ENCODE assay signal across 13 mouse cellular contexts in the genomic region with DNA sequence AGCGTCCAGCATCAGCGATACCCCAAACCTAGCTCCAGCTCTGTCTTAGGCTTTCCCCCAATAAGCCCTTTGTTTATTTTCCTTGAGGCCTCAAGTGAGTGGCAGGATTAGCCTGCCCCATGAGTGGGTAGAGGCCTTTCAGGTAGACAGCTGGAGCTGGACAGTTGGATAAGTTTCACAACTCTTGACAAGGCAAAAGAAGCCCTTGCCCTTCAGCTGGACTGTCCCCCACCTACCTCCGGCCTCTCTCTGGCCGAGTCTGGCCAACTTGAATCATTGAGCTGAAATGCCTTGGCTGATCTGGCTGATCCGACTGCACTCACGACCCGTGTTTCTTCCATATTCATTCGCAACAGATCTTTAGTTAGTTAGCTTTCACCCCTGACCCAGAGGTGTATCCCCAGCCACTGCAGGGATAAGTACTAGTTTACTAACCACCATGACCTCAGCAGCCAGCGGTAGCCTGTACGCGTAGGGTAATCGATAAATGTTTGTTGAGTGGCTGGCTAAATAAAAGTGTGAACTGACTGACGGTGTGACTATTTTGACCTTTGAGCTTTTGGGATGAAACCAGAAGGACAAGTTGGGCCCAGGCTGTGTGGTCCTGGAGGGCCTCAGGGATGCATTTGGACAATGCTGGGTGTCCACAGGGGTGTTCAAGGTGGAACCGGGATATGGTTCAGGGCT. TPM values are rescaled to one million over a fixed set of nuclear protein-coding genes. Genes with fewer than 3 reads are reported as not detected.
A peak's percentile ranks its signal among the peaks of the same experiment; 100 is the strongest.
DNase-seq lines count a peak whose midpoint lies in the region; ATAC-seq and TF ChIP-seq lines count a peak whose summit lies in the region.
"Had no signal": no experiment of that assay in that cellular context is flagged by ENCODE, and none has a peak within 500 bp of the region (broad histone marks: within the 10 kb centered on the region; RNA-seq: fewer than 3 reads in every experiment).

No protein-coding gene starts in this region.

- H3K27me3 ChIP-seq in forebrain, embryonic 13.5 days = 0 out of 2 replicates have a peak, but pooled peaks cover 3% of the 10 kb centered on the region
- H3K27me3 ChIP-seq in forebrain, postnatal 0 days (ENCODE audit: insufficient read depth, low read length) = no peaks in the 10 kb centered on the region
- peaks cover 19% of the 10 kb centered on the region for H3K27me3 ChIP-seq in limb, embryonic 12.5 days
- peaks cover 20% of the 10 kb centered on the region for H3K27me3 ChIP-seq in limb, embryonic 10.5 days (ENCODE audit: low read depth, poor library complexity, severe bottlenecking)
- H3K27me3 ChIP-seq in embryonic facial prominence, embryonic 14.5 days (replicated peaks; ENCODE audit: control insufficient read depth, insufficient read depth, low read length) = peaks cover 3% of the 10 kb centered on the region; the same call in 1 of the 2 replicates
- H3K27me3 ChIP-seq in liver, postnatal 0 days (ENCODE audit: insufficient read depth, low read length) = no peaks in the 10 kb centered on the region

- no peaks in the 10 kb centered on the region for H3K36me3 ChIP-seq in forebrain, embryonic 13.5 days (ENCODE audit: poor library complexity, severe bottlenecking)
- no peaks in the 10 kb centered on the region for H3K36me3 ChIP-seq in forebrain, postnatal 0 days (ENCODE audit: insufficient read depth)
- no peaks in the 10 kb centered on the region for H3K36me3 ChIP-seq in limb, embryonic 12.5 days
- no peaks in the 10 kb centered on the region for H3K36me3 ChIP-seq in limb, embryonic 10.5 days
- H3K36me3 ChIP-seq in embryonic facial prominence, embryonic 14.5 days (ENCODE audit: control insufficient read depth, insufficient read depth, low read length) = no peaks in the 10 kb centered on the region
- H3K36me3 ChIP-seq in liver, postnatal 0 days (replicated peaks; ENCODE audit: insufficient read depth, low read length) = no peaks in the 10 kb centered on the region

- no peak overlapping the region for H3K9ac ChIP-seq in forebrain, embryonic 13.5 days
- no peak overlapping the region for H3K9ac ChIP-seq in forebrain, postnatal 0 days
- no peak overlapping the region for H3K9ac ChIP-seq in limb, embryonic 12.5 days (replicated peaks)
- H3K9ac ChIP-seq in embryonic facial prominence, embryonic 14.5 days (ENCODE audit: low read depth, low read length) = peak overlapping the region; percentile 32; the same call in 1 of the 2 replicates
- H3K9ac ChIP-seq in liver, postnatal 0 days (replicated peaks) = peak overlapping the region; percentile 52

- H3K4me1 ChIP-seq in forebrain, embryonic 13.5 days = peaks cover 10% of the 10 kb centered on the region
- H3K4me1 ChIP-seq in forebrain, postnatal 0 days (ENCODE audit: insufficient read depth) = peaks cover 5% of the 10 kb centered on the region; the same call in 1 of the 2 replicates
- peaks cover 21% of the 10 kb centered on the region for H3K4me1 ChIP-seq in limb, embryonic 12.5 days (replicated peaks)
- peaks cover 23% of the 10 kb centered on the region for H3K4me1 ChIP-seq in limb, embryonic 10.5 days
- peaks cover 20% of the 10 kb centered on the region for H3K4me1 ChIP-seq in embryonic facial prominence, embryonic 14.5 days (ENCODE audit: control insufficient read depth, insufficient read depth, low read length)
- H3K4me1 ChIP-seq in liver, postnatal 0 days (ENCODE audit: insufficient read depth) = 0 out of 2 replicates have a peak, but pooled peaks cover 5% of the 10 kb centered on the region

- WGBS in forebrain, embryonic 13.5 days = 78% methylated on average over 14 of the region's 14 CpGs
- WGBS in forebrain, postnatal 0 days = 80% methylated on average over 14 of the region's 14 CpGs
- 77% methylated on average over 14 of the region's 14 CpGs for WGBS in limb, embryonic 12.5 days
- WGBS in limb, embryonic 10.5 days = 75% methylated on average over 14 of the region's 14 CpGs
- WGBS in embryonic facial prominence, embryonic 14.5 days = 67% methylated on average over 14 of the region's 14 CpGs
- WGBS in liver, postnatal 0 days (ENCODE audit: insufficient replicate concordance) = 58% methylated on average over 14 of the region's 14 CpGs

- no peak for TF ChIP-seq CTCF in forebrain, postnatal 0 days (IDR thresholded peaks at IDR 0.05; ENCODE audit: low read depth)
- no peak for TF ChIP-seq CTCF in liver, postnatal 0 days (IDR thresholded peaks at IDR 0.05; ENCODE audit: low read depth)

- 0 out of 2 replicates have a peak overlapping the region, but pooled peaks have one; percentile 58 for H3K4me2 ChIP-seq in forebrain, embryonic 13.5 days
- no peak overlapping the region for H3K4me2 ChIP-seq in forebrain, postnatal 0 days (ENCODE audit: low read depth)
- peak overlapping the region; percentile 67 for H3K4me2 ChIP-seq in limb, embryonic 12.5 days
- peak overlapping the region; percentile 64 for H3K4me2 ChIP-seq in embryonic facial prominence, embryonic 14.5 days (ENCODE audit: low read depth, low read length)
- H3K4me2 ChIP-seq in liver, postnatal 0 days (ENCODE audit: low read depth, low read length) = peak overlapping the region; percentile 73

- H3K27ac ChIP-seq in forebrain, embryonic 13.5 days = no peak overlapping the region
- H3K27ac ChIP-seq in forebrain, postnatal 0 days (ENCODE audit: low read depth, low read length) = no peak overlapping the region
- no peak overlapping the region for H3K27ac ChIP-seq in limb, embryonic 12.5 days
- H3K27ac ChIP-seq in limb, embryonic 10.5 days = no peak overlapping the region
- peak overlapping the region; percentile 17 for H3K27ac ChIP-seq in embryonic facial prominence, embryonic 14.5 days (replicated peaks; ENCODE audit: low read depth, low read length)
- peak overlapping the region; percentile 90 for H3K27ac ChIP-seq in liver, postnatal 0 days (ENCODE audit: low read depth)

- no peak for DNase-seq in forebrain, postnatal 0 days
- no peak for DNase-seq in limb, embryonic 10.5 days (ENCODE audit: low spot score)
- no peak for DNase-seq in embryonic facial prominence, embryonic 14.5 days (ENCODE audit: low spot score)
- DNase-seq in liver, postnatal 0 days = peak; percentile 34
- no peak for DNase-seq in frontal cortex, postnatal 10 days (ENCODE audit: low spot score in 2 of 2)
- no peak for DNase-seq in cerebellum, adult 9-11 months
- DNase-seq: adrenal gland, postnatal 36 days; cerebellum, adult 9-10 months; midbrain, embryonic 14.5 days; spleen, adult 18-20 months had no signal

- no peak for ATAC-seq in forebrain, embryonic 13.5 days
- no peak for ATAC-seq in forebrain, postnatal 0 days
- ATAC-seq in limb, embryonic 12.5 days (ENCODE audit: insufficient number of reproducible peaks, insufficient read depth, low FRiP score, low TSS enrichment, low read depth) = no peak
- ATAC-seq in embryonic facial prominence, embryonic 14.5 days (ENCODE audit: low read depth) = no peak
- peak; percentile 86 for ATAC-seq in liver, postnatal 0 days

- H3K9me3 ChIP-seq in forebrain, embryonic 13.5 days (replicated peaks) = peaks cover 2% of the 10 kb centered on the region
- no peaks in the 10 kb centered on the region for H3K9me3 ChIP-seq in forebrain, postnatal 0 days (ENCODE audit: low read length)
- no peaks in the 10 kb centered on the region; the same call in 1 of the 2 replicates for H3K9me3 ChIP-seq in limb, embryonic 12.5 days
- H3K9me3 ChIP-seq in limb, embryonic 10.5 days (replicated peaks) = peaks cover 4% of the 10 kb centered on the region
- no peaks in the 10 kb centered on the region for H3K9me3 ChIP-seq in embryonic facial prominence, embryonic 14.5 days (ENCODE audit: control insufficient read depth, low read length)
- no peaks in the 10 kb centered on the region for H3K9me3 ChIP-seq in liver, postnatal 0 days (ENCODE audit: low read length)

- no peak for TF ChIP-seq EP300 in liver, postnatal 0 days (IDR thresholded peaks at IDR 0.05; ENCODE audit: low read depth)

- H3K4me3 ChIP-seq in forebrain, embryonic 13.5 days = no peak overlapping the region
- no peak overlapping the region for H3K4me3 ChIP-seq in forebrain, postnatal 0 days (ENCODE audit: low read depth, low read length)
- H3K4me3 ChIP-seq in limb, embryonic 12.5 days (replicated peaks) = no peak overlapping the region; the same call in 1 of the 2 replicates
- no peak overlapping the region for H3K4me3 ChIP-seq in limb, embryonic 10.5 days
- peak overlapping the region; percentile 34; the same call in 1 of the 2 replicates for H3K4me3 ChIP-seq in embryonic facial prominence, embryonic 14.5 days (ENCODE audit: low read depth, low read length)
- peak overlapping the region; percentile 45 for H3K4me3 ChIP-seq in liver, postnatal 0 days (ENCODE audit: low read depth, low read length)

RNA-seq across cellular contexts. Expression of a gene that starts 0.7 kb away (rescaled TPM):
- polyA plus RNA-seq in forebrain, embryonic 13.5 days (2015; fragmentation: Nextera tagmentation; extraction: Ambion mirVana) = not detected in 2 replicates
- total RNA-seq in forebrain, postnatal 0 days (2014; rRNA removed) = 0.31 TPM in 1 of 2 replicates, not detected in the other
- polyA plus RNA-seq in forebrain, postnatal 0 days (2015; fragmentation: Nextera tagmentation; extraction: Ambion mirVana) = 0.29 and 0.39 TPM in 2 replicates
- polyA plus RNA-seq in limb, embryonic 12.5 days (2016; fragmentation: Nextera tagmentation; extraction: Ambion mirVana) = 0.58 and 1.2 TPM in 2 replicates
- polyA plus RNA-seq in limb, embryonic 10.5 days (2016; fragmentation: Nextera tagmentation; extraction: Ambion mirVana) = 0.34 and 0.54 TPM in 2 replicates
- 5.6 and 5.8 TPM in 2 replicates for polyA plus RNA-seq in embryonic facial prominence, embryonic 14.5 days (2014; fragmentation: Nextera tagmentation; extraction: Ambion mirVana)
- polyA plus RNA-seq in liver, postnatal 0 days (2015; fragmentation: Nextera tagmentation; extraction: Ambion mirVana) = 3.7 and 4.4 TPM in 2 replicates
- total RNA-seq: adrenal gland, postnatal 36 days had no signal
- polyA plus RNA-seq: midbrain, embryonic 14.5 days had no signal

RNA-seq across cellular contexts. Expression of a gene that starts 17.8 kb away (rescaled TPM):
- polyA plus RNA-seq in forebrain, embryonic 13.5 days (2015; fragmentation: Nextera tagmentation; extraction: Ambion mirVana) = 0.18 TPM in 1 of 2 replicates, not detected in the other
- total RNA-seq in forebrain, postnatal 0 days (2014; rRNA removed) = not detected in 2 replicates
- polyA plus RNA-seq in forebrain, postnatal 0 days (2015; fragmentation: Nextera tagmentation; extraction: Ambion mirVana) = not detected in 2 replicates
- 0.73 and 1.6 TPM in 2 replicates for polyA plus RNA-seq in limb, embryonic 12.5 days (2016; fragmentation: Nextera tagmentation; extraction: Ambion mirVana)
- polyA plus RNA-seq in limb, embryonic 10.5 days (2016; fragmentation: Nextera tagmentation; extraction: Ambion mirVana) = 0.78 and 1.2 TPM in 2 replicates
- 6.1 and 8.2 TPM in 2 replicates for polyA plus RNA-seq in embryonic facial prominence, embryonic 14.5 days (2014; fragmentation: Nextera tagmentation; extraction: Ambion mirVana)
- 16.2 and 18.8 TPM in 2 replicates for polyA plus RNA-seq in liver, postnatal 0 days (2015; fragmentation: Nextera tagmentation; extraction: Ambion mirVana)
- total RNA-seq: adrenal gland, postnatal 36 days; left cerebral cortex, postnatal 10 days had no signal
- polyA plus RNA-seq: midbrain, embryonic 14.5 days had no signal

RNA-seq across cellular contexts. Expression of a gene that starts 54.7 kb away (rescaled TPM):
- polyA plus RNA-seq in forebrain, embryonic 13.5 days (2015; fragmentation: Nextera tagmentation; extraction: Ambion mirVana) = 11.6 and 11.9 TPM in 2 replicates
- total RNA-seq in forebrain, postnatal 0 days (2014; rRNA removed) = 10.4 and 14.9 TPM in 2 replicates
- 9.5 and 9.8 TPM in 2 replicates for polyA plus RNA-seq in forebrain, postnatal 0 days (2015; fragmentation: Nextera tagmentation; extraction: Ambion mirVana)
- polyA plus RNA-seq in limb, embryonic 12.5 days (2016; fragmentation: Nextera tagmentation; extraction: Ambion mirVana) = 16.6 and 18.4 TPM in 2 replicates
- 16.8 and 19.4 TPM in 2 replicates for polyA plus RNA-seq in limb, embryonic 10.5 days (2016; fragmentation: Nextera tagmentation; extraction: Ambion mirVana)
- 22.3 and 24.2 TPM in 2 replicates for polyA plus RNA-seq in embryonic facial prominence, embryonic 14.5 days (2014; fragmentation: Nextera tagmentation; extraction: Ambion mirVana)
- 7.1 and 8.2 TPM in 2 replicates for polyA plus RNA-seq in liver, postnatal 0 days (2015; fragmentation: Nextera tagmentation; extraction: Ambion mirVana)

Comparison
In these comparisons a context has a peak if more than half of its experiments do, and no peak if none do; other contexts are left out.
1. H3K27ac ChIP-seq: peak in embryonic facial prominence, embryonic 14.5 days (single experiment) and liver, postnatal 0 days (single experiment); none in forebrain, embryonic 13.5 days (single experiment), forebrain, postnatal 0 days (single experiment), limb, embryonic 12.5 days (single experiment) and limb, embryonic 10.5 days (single experiment).
2. H3K4me3 ChIP-seq: peak in embryonic facial prominence, embryonic 14.5 days (single experiment) and liver, postnatal 0 days (single experiment); none in forebrain, embryonic 13.5 days (single experiment), forebrain, postnatal 0 days (single experiment), limb, embryonic 12.5 days (single experiment) and limb, embryonic 10.5 days (single experiment).
3. H3K9ac ChIP-seq: peak in embryonic facial prominence, embryonic 14.5 days (single experiment) and liver, postnatal 0 days (single experiment); none in forebrain, embryonic 13.5 days (single experiment), forebrain, postnatal 0 days (single experiment) and limb, embryonic 12.5 days (single experiment).